Mouse (Mus musculus) G1E (cell line): ENCODE results near the gene Cnbd2. TPM values are rescaled to one million over a fixed set of nuclear protein-coding genes. Genes with fewer than 3 reads are reported as not detected.

ENCODE experiments used
- ATAC-seq: 2 replicates; pipeline ENCODE4 v1.8.0; 2016; ENCODE audit warnings: mild to moderate bottlenecking; ENCODE audit not compliant: insufficient number of reproducible peaks, poor library complexity, low FRiP score, severe bottlenecking; ENCODE audit errors: extremely low read depth
- DNase-seq: peaks from one replicate; pipeline ENCODE4 v3.0.0; 2012; ENCODE audit warnings: low spot score
- H3K27me3 ChIP-seq: 2 replicates; pipeline ENCODE4 v1.6.1; 2012; ENCODE audit warnings: mild to moderate bottlenecking, low read length, inconsistent platforms; ENCODE audit not compliant: insufficient read depth
- H3K36me3 ChIP-seq: replicated peaks from 2 replicates; pipeline ENCODE3; 2012; ENCODE audit warnings: mild to moderate bottlenecking, inconsistent platforms
- H3K4me1 ChIP-seq: 2 replicates; pipeline ENCODE4 v1.6.1; 2012; ENCODE audit warnings: low read depth, low read length, inconsistent platforms, mixed read lengths; ENCODE audit not compliant: insufficient read depth
- H3K4me3 ChIP-seq: 2 replicates; pipeline ENCODE4 v1.5.1; 2012; ENCODE audit warnings: low read depth, mild to moderate bottlenecking, inconsistent platforms, low read length, moderate library complexity, mixed read lengths
- H3K9me3 ChIP-seq: replicated peaks from 2 replicates; pipeline ENCODE4 v1.6.1; 2012; ENCODE audit warnings: inconsistent platforms
- CTCF ChIP-seq: IDR thresholded peaks from 2 replicates; pipeline ENCODE4 v1.5.1; 2012; ENCODE audit warnings: low read depth, low read length, inconsistent platforms, mixed read lengths
- GATA1 ChIP-seq: IDR thresholded peaks from 2 replicates; pipeline ENCODE4 v1.6.1; 2012; ENCODE audit warnings: borderline replicate concordance, low read length, inconsistent platforms, mixed read lengths
- GATA2 ChIP-seq: IDR thresholded peaks from 2 replicates; pipeline ENCODE4 v1.6.1; 2012; ENCODE audit warnings: low read depth, low read length, inconsistent platforms, borderline replicate concordance
- POLR2AphosphoS5 ChIP-seq: IDR thresholded peaks from 2 replicates; pipeline ENCODE4 v1.6.1; 2012; ENCODE audit warnings: low read depth, low read length, inconsistent platforms; ENCODE audit not compliant: insufficient replicate concordance
- TAL1 ChIP-seq: conservative IDR thresholded peaks from 2 replicates; pipeline ENCODE4 v1.6.1; 2012; ENCODE audit warnings: low read depth, low read length, inconsistent platforms, mixed read lengths
- polyA plus RNA-seq: library from polyadenylated mRNA; stranded (reverse); fragments of >175 nt; gene quantifications from 2 replicates; pipeline ENCODE4 v1.2.3, GENCODE M21; 2012
- total RNA-seq, 2 experiments: library from RNA; stranded (forward) in 1 of 2; stranded (reverse) in 1 of 2; fragments of 200-1000 nt in 1 of 2; fragments of >200 nt in 1 of 2; fragmentation: Nextera tagmentation in 1 of 2; gene quantifications; 2 replicates each; pipeline ENCODE4 v1.2.3; 2014 to 2017

The Cnbd2 gene
- total and polyA plus RNA-seq, 3 experiments: 1.4 to 22.6 (median 11.5) TPM

GRCm38 (mm10) chr2:156297653-156298052 lies 14.4 kb upstream of the Cnbd2 start:
- no peak for ATAC-seq
- peaks cover 84% of the 10 kb centered on the region for H3K36me3 ChIP-seq
- no peaks in the 10 kb centered on the region for H3K27me3 ChIP-seq

GRCm38 (mm10) chr2:156298458-156298857 lies 13.6 kb upstream of the Cnbd2 start:
- Histone ChIP-seq H3K27me3 (no peaks in the 10 kb centered on the region), H3K4me3 (no peak overlapping the region), H3K36me3 (peaks cover 82% of the 10 kb centered on the region), H3K4me1 (peaks cover 46% of the 10 kb centered on the region), H3K9me3 (no peaks in the 10 kb centered on the region)
- TF ChIP-seq TAL1: no peak
- ATAC-seq (no peak), DNase-seq (no peak)

More at GRCm38 (mm10) chr2:156297653-156298052, 14.4 kb upstream of the Cnbd2 start:
- no peak for DNase-seq
- Histone ChIP-seq H3K4me3 (no peak overlapping the region), H3K4me1 (peaks cover 40% of the 10 kb centered on the region), H3K9me3 (no peaks in the 10 kb centered on the region)
- no peak for TF ChIP-seq GATA1
- no peak for TF ChIP-seq CTCF
- TF ChIP-seq TAL1: no peak
- no peak for TF ChIP-seq GATA2

- Histone ChIP-seq H3K4me1 (peaks cover 48% of the 10 kb centered on the region), H3K27me3 (no peaks in the 10 kb centered on the region), H3K36me3 (peaks cover 81% of the 10 kb centered on the region), H3K9me3 (no peaks in the 10 kb centered on the region), H3K4me3 (no peak overlapping the region)
- DNase-seq (no peak), ATAC-seq (peak; percentile 81)
- TF ChIP-seq CTCF (no peak), GATA1 (no peak), GATA2 (no peak), TAL1 (peak; percentile 70), POLR2AphosphoS5 (no peak)
Observed at GRCm38 (mm10) chr2:156302063-156302462, 10.0 kb upstream of the Cnbd2 start.

- ATAC-seq: no peak
- H3K9me3 ChIP-seq: no peaks in the 10 kb centered on the region
- TF ChIP-seq GATA2: no peak
- TF ChIP-seq POLR2AphosphoS5: no peak
- no peak for TF ChIP-seq CTCF
- no peak for TF ChIP-seq GATA1
- no peak for TF ChIP-seq TAL1
- H3K36me3 ChIP-seq: peaks cover 72% of the 10 kb centered on the region
- no peak for DNase-seq
- H3K27me3 ChIP-seq: no peaks in the 10 kb centered on the region
- peak overlapping the region; percentile 47; the same call in 1 of the 2 replicates for H3K4me3 ChIP-seq
- peaks cover 44% of the 10 kb centered on the region for H3K4me1 ChIP-seq
Observed at GRCm38 (mm10) chr2:156304351-156304750, 7.7 kb upstream of the Cnbd2 start.

GRCm38 (mm10) chr2:156305818-156306217 lies 6.3 kb upstream of the Cnbd2 start:
- Histone ChIP-seq H3K27me3 (no peaks in the 10 kb centered on the region), H3K36me3 (peaks cover 72% of the 10 kb centered on the region), H3K4me3 (no peak overlapping the region), H3K9me3 (no peaks in the 10 kb centered on the region), H3K4me1 (peaks cover 51% of the 10 kb centered on the region)
- ATAC-seq (no peak), DNase-seq (no peak)
- TF ChIP-seq POLR2AphosphoS5 (no peak), CTCF (peak; percentile 55; the same call in 1 of the 2 replicates), GATA2 (no peak)

- no peak for DNase-seq
- H3K27me3 ChIP-seq: no peaks in the 10 kb centered on the region
- H3K9me3 ChIP-seq: no peaks in the 10 kb centered on the region
- ATAC-seq: no peak
- peaks cover 66% of the 10 kb centered on the region for H3K36me3 ChIP-seq
- TF ChIP-seq GATA2 (no peak), GATA1 (no peak), POLR2AphosphoS5 (no peak), CTCF (no peak), TAL1 (no peak)
- H3K4me1 ChIP-seq: peaks cover 43% of the 10 kb centered on the region
- H3K4me3 ChIP-seq: no peak overlapping the region
Observed at GRCm38 (mm10) chr2:156307261-156307660, 4.8 kb upstream of the Cnbd2 start.

- ATAC-seq (no peak), DNase-seq (no peak)
- Histone ChIP-seq H3K4me1 (peaks cover 29% of the 10 kb centered on the region), H3K4me3 (no peak overlapping the region), H3K9me3 (0 out of 2 replicates have a peak, but pooled peaks cover 5% of the 10 kb centered on the region), H3K36me3 (peaks cover 53% of the 10 kb centered on the region), H3K27me3 (no peaks in the 10 kb centered on the region)
- TF ChIP-seq GATA2 (no peak), CTCF (no peak), POLR2AphosphoS5 (no peak), GATA1 (no peak), TAL1 (no peak)
Observed at GRCm38 (mm10) chr2:156309948-156310347, 2.2 kb upstream of the Cnbd2 start.
